Mouse (Mus musculus) liver, embryonic 16.5 days (tissue): ENCODE measurements around the gene Pds5b. TPM values are rescaled to one million over a fixed set of nuclear protein-coding genes. Genes with fewer than 3 reads are reported as not detected.

Experiments used
- ATAC-seq: fragments of 200-750 bp; cut with Nextera tagmentation; 2 replicates; pipeline ENCODE4 v1.8.0; 2017; ENCODE audit warnings: low read depth, mild to moderate bottlenecking, moderate number of reproducible peaks, moderate library complexity
- H3K27ac ChIP-seq: fragments of 300-500 bp; sonication (generic); 2 replicates; pipeline ENCODE4 v1.5.1; 2014; ENCODE audit warnings: mild to moderate bottlenecking, low read length
- H3K27me3 ChIP-seq: fragments of 300-500 bp; sonication (generic); 2 replicates; pipeline ENCODE4 v1.6.1; 2014; ENCODE audit warnings: low read depth, low read length, mixed read lengths; ENCODE audit not compliant: control insufficient read depth, insufficient read depth
- H3K36me3 ChIP-seq: fragments of 300-500 bp; sonication (generic); 2 replicates; pipeline ENCODE4 v1.6.1; 2014; ENCODE audit warnings: mild to moderate bottlenecking; ENCODE audit not compliant: control insufficient read depth, insufficient read depth
- H3K4me1 ChIP-seq: fragments of 300-500 bp; sonication (generic); 2 replicates; pipeline ENCODE4 v1.6.1; 2014; ENCODE audit warnings: low read depth, low read length, mixed read lengths; ENCODE audit not compliant: control insufficient read depth
- H3K4me2 ChIP-seq: fragments of 300-500 bp; sonication (generic); 2 replicates; pipeline ENCODE4 v1.6.1; 2014; ENCODE audit warnings: low read depth, low read length, mixed read lengths
- H3K4me3 ChIP-seq: fragments of 300-500 bp; sonication (generic); 2 replicates; pipeline ENCODE4 v1.5.1; 2014; ENCODE audit warnings: low read depth, mild to moderate bottlenecking, low read length
- H3K9ac ChIP-seq: fragments of 300-500 bp; sonication (generic); 2 replicates; pipeline ENCODE4 v1.6.1; 2014; ENCODE audit warnings: low read depth, low read length
- H3K9me3 ChIP-seq: fragments of 300-500 bp; sonication (generic); replicated peaks from 2 replicates; pipeline ENCODE4 v1.6.1; 2016; ENCODE audit warnings: low read length; ENCODE audit not compliant: control insufficient read depth
- WGBS: fragments of 180-500 bp; shearing (Covaris S2); extraction: QIAGEN DNeasy Blood & Tissue Kit; methylation state at CpG from one replicate; pipeline ENCODE4 v1.1.7; 2014; ENCODE audit not compliant: insufficient replicate concordance; 5-methylcytosine and 5-hydroxymethylcytosine counted together
- polyA plus RNA-seq: library from polyadenylated mRNA; unstranded; fragments of >200 nt; fragmentation: Nextera tagmentation; extraction: Ambion mirVana; gene quantifications from 2 replicates; pipeline ENCODE4 v1.2.1, GENCODE M21; 2015

Pds5b gene
- polyA plus RNA-seq, 1 experiment from 2014 or later = 8.5 TPM

GRCm38 (mm10) chr5:150819520-150819919 lies 146.0 kb downstream of the Pds5b start:
- no peak for ATAC-seq
- Histone ChIP-seq H3K4me1 (no peaks in the 10 kb centered on the region), H3K4me3 (no peak overlapping the region), H3K4me2 (no peak overlapping the region), H3K27ac (no peak overlapping the region), H3K9me3 (no peaks in the 10 kb centered on the region), H3K36me3 (no peaks in the 10 kb centered on the region), H3K27me3 (no peaks in the 10 kb centered on the region), H3K9ac (no peak overlapping the region)
- whole genome bisulfite sequencing = 64% methylated on average over 5 of the region's 5 CpGs

GRCm38 (mm10) chr5:150821152-150821551 lies 147.6 kb downstream of the Pds5b start:
- Histone ChIP-seq H3K4me2 (no peak overlapping the region), H3K4me3 (no peak overlapping the region), H3K9ac (no peak overlapping the region), H3K9me3 (no peaks in the 10 kb centered on the region), H3K27me3 (no peaks in the 10 kb centered on the region), H3K4me1 (no peaks in the 10 kb centered on the region), H3K27ac (no peak overlapping the region), H3K36me3 (no peaks in the 10 kb centered on the region)
- WGBS = 77% methylated on average over 4 of the region's 4 CpGs
- ATAC-seq = no peak

- Histone ChIP-seq H3K36me3 (no peaks in the 10 kb centered on the region), H3K27ac (no peak overlapping the region), H3K27me3 (no peaks in the 10 kb centered on the region), H3K4me1 (no peaks in the 10 kb centered on the region), H3K9me3 (no peaks in the 10 kb centered on the region), H3K9ac (no peak overlapping the region), H3K4me3 (no peak overlapping the region), H3K4me2 (no peak overlapping the region)
- no peak for ATAC-seq
- WGBS = 58% methylated on average over 6 of the region's 6 CpGs
These were observed 149.2 kb downstream of the Pds5b start for GRCm38 (mm10) chr5:150822781-150823180.

- H3K36me3 ChIP-seq = no peaks in the 10 kb centered on the region
- H3K4me2 ChIP-seq = no peak overlapping the region
- H3K27ac ChIP-seq = no peak overlapping the region
- H3K9me3 ChIP-seq = no peaks in the 10 kb centered on the region
- no peaks in the 10 kb centered on the region for H3K27me3 ChIP-seq
- WGBS = 70% methylated on average over 3 of the region's 3 CpGs
- no peak overlapping the region for H3K4me3 ChIP-seq
- ATAC-seq = no peak
- H3K4me1 ChIP-seq = no peaks in the 10 kb centered on the region
- no peak overlapping the region for H3K9ac ChIP-seq
These were observed 149.8 kb downstream of the Pds5b start for GRCm38 (mm10) chr5:150823361-150823760.

- no peaks in the 10 kb centered on the region for H3K27me3 ChIP-seq
- no peak overlapping the region for H3K27ac ChIP-seq
- H3K4me3 ChIP-seq = no peak overlapping the region
- no peak overlapping the region for H3K4me2 ChIP-seq
- H3K9ac ChIP-seq = no peak overlapping the region
- WGBS = 76% methylated on average over 5 of the region's 5 CpGs
- H3K36me3 ChIP-seq = no peaks in the 10 kb centered on the region
- no peaks in the 10 kb centered on the region for H3K4me1 ChIP-seq
- no peaks in the 10 kb centered on the region for H3K9me3 ChIP-seq
- ATAC-seq = no peak
These were observed 156.0 kb downstream of the Pds5b start for GRCm38 (mm10) chr5:150829499-150829898.

- no peak for ATAC-seq
- Histone ChIP-seq H3K27me3 (no peaks in the 10 kb centered on the region), H3K4me3 (no peak overlapping the region), H3K4me1 (no peaks in the 10 kb centered on the region), H3K27ac (no peak overlapping the region), H3K9me3 (no peaks in the 10 kb centered on the region), H3K36me3 (no peaks in the 10 kb centered on the region), H3K9ac (no peak overlapping the region), H3K4me2 (no peak overlapping the region)
- 53% methylated on average over 9 of the region's 9 CpGs for WGBS
These were observed 157.2 kb downstream of the Pds5b start for GRCm38 (mm10) chr5:150830718-150831117.

- Histone ChIP-seq H3K4me2 (no peak overlapping the region), H3K27me3 (no peaks in the 10 kb centered on the region), H3K9ac (no peak overlapping the region), H3K36me3 (no peaks in the 10 kb centered on the region), H3K4me1 (no peaks in the 10 kb centered on the region; the same call in 1 of the 2 replicates), H3K9me3 (no peaks in the 10 kb centered on the region), H3K27ac (no peak overlapping the region), H3K4me3 (no peak overlapping the region)
- 60% methylated on average over 8 of the region's 8 CpGs for WGBS
- ATAC-seq = no peak
These were observed 163.2 kb downstream of the Pds5b start for GRCm38 (mm10) chr5:150836782-150837181.

GRCm38 (mm10) chr5:150839688-150840541 lies 166.4 kb downstream of the Pds5b start:
- Histone ChIP-seq H3K4me2 (no peak overlapping the region), H3K27ac (peak overlapping the region; percentile 30; the same call in 1 of the 2 replicates), H3K9me3 (no peaks in the 10 kb centered on the region), H3K4me1 (no peaks in the 10 kb centered on the region; the same call in 1 of the 2 replicates), H3K36me3 (no peaks in the 10 kb centered on the region), H3K27me3 (no peaks in the 10 kb centered on the region), H3K4me3 (no peak overlapping the region), H3K9ac (no peak overlapping the region)
- WGBS = 25% methylated on average over 11 of the region's 11 CpGs
- ATAC-seq = peak; percentile 88

GRCm38 (mm10) chr5:150840596-150840995 lies 167.1 kb downstream of the Pds5b start:
- Histone ChIP-seq H3K27ac (peak overlapping the region; percentile 30; the same call in 1 of the 2 replicates), H3K27me3 (no peaks in the 10 kb centered on the region), H3K4me1 (no peaks in the 10 kb centered on the region; the same call in 1 of the 2 replicates), H3K36me3 (no peaks in the 10 kb centered on the region), H3K4me3 (no peak overlapping the region), H3K4me2 (no peak overlapping the region), H3K9me3 (no peaks in the 10 kb centered on the region), H3K9ac (no peak overlapping the region)
- WGBS = 17% methylated on average over 11 of the region's 11 CpGs
- ATAC-seq = no peak
